Mouse (Mus musculus) forebrain, embryonic 10.5 days (tissue): ENCODE results near the gene Hsd17b12. TPM values are rescaled to one million over a fixed set of nuclear protein-coding genes. Genes with fewer than 3 reads are reported as not detected.

Experiments
- DNase-seq: peaks from one replicate; pipeline ENCODE4 v3.0.0-alpha.2; 2017; ENCODE audit warnings: low spot score; ENCODE audit errors: extremely low spot score
- H3K27ac ChIP-seq: fragments of 300-500 bp; sonication (generic); 2 replicates; pipeline ENCODE4 v1.5.1; 2016; ENCODE audit warnings: mild to moderate bottlenecking
- H3K27me3 ChIP-seq: fragments of 300-500 bp; sonication (generic); 2 replicates; pipeline ENCODE4 v1.6.1; 2016; ENCODE audit warnings: mild to moderate bottlenecking; ENCODE audit not compliant: poor library complexity, severe bottlenecking
- H3K36me3 ChIP-seq: fragments of 300-500 bp; sonication (generic); replicated peaks from 2 replicates; pipeline ENCODE4 v1.6.1; 2016; ENCODE audit warnings: mild to moderate bottlenecking, moderate library complexity
- H3K4me1 ChIP-seq: fragments of 300-500 bp; sonication (generic); 2 replicates; pipeline ENCODE4 v1.6.1; 2016
- H3K4me3 ChIP-seq: fragments of 300-500 bp; sonication (generic); 2 replicates; pipeline ENCODE4 v1.5.1; 2016; ENCODE audit warnings: mild to moderate bottlenecking, moderate library complexity
- H3K9me3 ChIP-seq: fragments of 300-500 bp; sonication (generic); 2 replicates; pipeline ENCODE4 v1.6.1; 2016; ENCODE audit warnings: mild to moderate bottlenecking, moderate library complexity
- WGBS: fragments of 180-500 bp; shearing (Covaris S2); methylation state at CpG from one replicate; pipeline ENCODE4 v1.1.7; 2016; 5-methylcytosine and 5-hydroxymethylcytosine counted together
- polyA plus RNA-seq: library from polyadenylated mRNA; unstranded; fragments of >200 nt; fragmentation: Nextera tagmentation; extraction: Ambion mirVana; gene quantifications from 2 replicates; pipeline ENCODE4 v1.2.1, GENCODE M21; 2016

Gene Hsd17b12
- polyA plus RNA-seq, result 142 and 145 TPM in 2 replicates

DNA sequence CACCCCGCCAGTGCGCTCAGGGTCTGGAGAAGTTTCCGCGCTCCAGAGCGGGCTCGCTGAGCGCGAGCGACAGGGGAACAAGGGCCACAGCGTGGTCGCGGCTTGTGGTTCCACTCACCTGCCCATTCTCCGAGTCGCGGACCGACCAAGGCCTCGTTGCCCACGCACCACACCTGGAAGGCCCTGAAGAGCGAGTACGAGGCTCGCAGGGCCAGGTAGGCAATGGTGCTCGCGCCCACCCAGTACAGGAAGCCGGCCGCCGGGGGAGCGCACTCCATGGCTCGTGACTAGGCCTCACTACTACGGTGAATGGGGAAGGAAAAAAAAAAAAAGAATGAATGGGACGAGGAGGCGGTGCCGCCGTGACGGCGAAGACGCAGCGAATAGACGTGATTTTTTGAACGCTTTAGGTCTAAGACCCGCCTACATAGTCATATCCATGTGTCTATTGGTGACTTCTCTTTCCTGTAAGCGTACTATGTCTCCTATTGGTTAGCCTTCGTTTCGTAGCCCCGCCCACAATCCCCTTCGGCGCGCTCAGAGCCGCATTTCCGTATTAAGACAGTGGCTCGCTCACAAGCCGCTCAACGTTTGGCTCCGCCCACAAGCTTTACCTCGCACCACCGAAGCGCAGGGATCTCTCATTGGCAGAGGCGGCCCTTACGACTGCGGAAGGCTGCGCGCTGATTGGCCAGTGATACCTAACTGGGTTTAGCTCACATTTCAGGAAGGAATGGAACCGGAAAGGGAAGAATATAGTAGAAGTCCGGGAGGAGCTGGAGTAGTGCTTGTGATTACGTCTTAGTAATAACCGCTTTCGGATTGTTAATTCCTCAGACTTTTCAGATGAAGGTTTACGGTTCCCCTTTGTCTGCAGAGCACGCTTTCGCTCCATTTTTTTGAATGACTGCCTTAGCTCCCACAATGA, at the start of gene Hsd17b12:
Gene Hsd17b12, minus strand, starts transcription at position 373 of the 928 bp plus-strand sequence.
- DNase-seq, result peak; percentile 99
- H3K9me3 ChIP-seq, result no peaks in the 10 kb centered on the region
- H3K36me3 ChIP-seq, result peaks cover 15% of the 10 kb centered on the region
- peaks cover 37% of the 10 kb centered on the region for H3K4me1 ChIP-seq
- peak within 1 kb of the TSS; percentile 88 for H3K4me3 ChIP-seq
- no peaks in the 10 kb centered on the region for H3K27me3 ChIP-seq
- under 1% methylated on average over 69 of the region's 69 CpGs for WGBS
- peak within 1 kb of the TSS; percentile 97 for H3K27ac ChIP-seq

DNA sequence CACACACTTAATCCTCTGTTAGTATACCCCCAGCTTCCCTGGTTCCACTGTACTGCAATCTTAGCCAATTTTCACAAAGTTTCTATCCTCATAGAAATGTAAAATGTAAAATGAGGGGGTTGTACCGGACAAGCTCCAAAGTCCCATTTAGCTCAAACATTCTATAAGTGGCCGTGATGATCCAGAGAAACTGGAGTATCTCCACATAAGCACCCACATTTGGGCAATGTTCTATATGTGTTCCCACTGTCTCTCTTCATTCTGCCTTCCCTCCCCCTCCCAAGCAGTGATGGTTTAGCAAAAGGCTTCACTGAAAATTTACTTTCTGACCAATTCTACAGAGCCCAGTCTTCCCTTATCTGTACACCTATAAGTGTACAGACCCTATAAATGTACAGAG, 27.1 kb upstream of the Hsd17b12 start:
- no peak for DNase-seq
- Histone ChIP-seq H3K36me3 (no peaks in the 10 kb centered on the region), H3K27ac (no peak overlapping the region), H3K4me3 (no peak overlapping the region), H3K4me1 (peaks cover 27% of the 10 kb centered on the region), H3K27me3 (no peaks in the 10 kb centered on the region), H3K9me3 (no peaks in the 10 kb centered on the region)
- 86% methylated on average over 2 of the region's 2 CpGs for WGBS

DNA sequence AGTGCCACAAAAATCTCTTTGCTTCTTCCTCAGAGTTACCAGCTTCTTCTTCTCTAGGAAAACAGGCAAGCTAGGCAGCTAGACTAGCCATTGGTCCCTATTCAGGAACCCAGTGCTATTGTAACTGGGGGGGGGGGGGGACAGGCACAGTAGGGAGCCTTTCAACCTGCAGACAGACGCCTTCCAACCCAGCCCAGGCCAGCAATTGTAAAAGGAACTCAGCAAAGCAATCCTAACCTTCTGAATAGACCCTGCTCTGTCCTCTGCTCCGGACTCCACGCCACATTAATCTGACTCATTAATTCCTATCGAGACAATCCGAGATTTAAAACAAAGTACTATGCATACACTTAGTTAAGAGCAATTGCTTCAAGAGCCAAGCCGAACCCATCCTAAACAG, 26.4 kb upstream of the Hsd17b12 start:
- H3K27me3 ChIP-seq, result no peaks in the 10 kb centered on the region
- H3K4me1 ChIP-seq, result peaks cover 27% of the 10 kb centered on the region
- H3K4me3 ChIP-seq, result peak overlapping the region; percentile 22; the same call in 1 of the 2 replicates
- H3K27ac ChIP-seq, result peak overlapping the region; percentile 17; the same call in 1 of the 2 replicates
- 3% methylated on average over 6 of the region's 6 CpGs for WGBS
- no peaks in the 10 kb centered on the region for H3K36me3 ChIP-seq
- no peaks in the 10 kb centered on the region for H3K9me3 ChIP-seq
- DNase-seq, result peak; percentile 27

DNA sequence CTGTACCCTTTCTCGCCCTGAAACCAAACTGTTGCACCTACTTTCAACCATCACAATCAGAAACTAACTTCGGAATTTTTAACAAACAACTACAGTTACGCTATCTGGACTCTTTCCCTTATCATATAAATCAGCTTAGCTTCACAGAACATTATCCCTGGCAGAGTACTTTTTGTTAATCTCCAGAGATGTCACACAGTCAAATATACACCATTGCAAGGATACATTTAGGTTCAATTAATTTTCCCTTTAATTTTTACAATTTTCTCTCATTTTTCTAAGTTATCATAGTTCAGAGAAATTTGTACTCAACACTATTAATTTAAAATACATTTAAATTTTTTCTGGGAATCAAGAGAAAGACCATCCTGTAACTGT, 21.3 kb upstream of the Hsd17b12 start:
- DNase-seq, result no peak
- Histone ChIP-seq H3K27ac (peak overlapping the region; percentile 92), H3K4me1 (peaks cover 32% of the 10 kb centered on the region), H3K27me3 (no peaks in the 10 kb centered on the region), H3K9me3 (no peaks in the 10 kb centered on the region), H3K4me3 (peak overlapping the region; percentile 80), H3K36me3 (no peaks in the 10 kb centered on the region)
- WGBS, result under 1% methylated on average over 3 of the region's 3 CpGs

DNA sequence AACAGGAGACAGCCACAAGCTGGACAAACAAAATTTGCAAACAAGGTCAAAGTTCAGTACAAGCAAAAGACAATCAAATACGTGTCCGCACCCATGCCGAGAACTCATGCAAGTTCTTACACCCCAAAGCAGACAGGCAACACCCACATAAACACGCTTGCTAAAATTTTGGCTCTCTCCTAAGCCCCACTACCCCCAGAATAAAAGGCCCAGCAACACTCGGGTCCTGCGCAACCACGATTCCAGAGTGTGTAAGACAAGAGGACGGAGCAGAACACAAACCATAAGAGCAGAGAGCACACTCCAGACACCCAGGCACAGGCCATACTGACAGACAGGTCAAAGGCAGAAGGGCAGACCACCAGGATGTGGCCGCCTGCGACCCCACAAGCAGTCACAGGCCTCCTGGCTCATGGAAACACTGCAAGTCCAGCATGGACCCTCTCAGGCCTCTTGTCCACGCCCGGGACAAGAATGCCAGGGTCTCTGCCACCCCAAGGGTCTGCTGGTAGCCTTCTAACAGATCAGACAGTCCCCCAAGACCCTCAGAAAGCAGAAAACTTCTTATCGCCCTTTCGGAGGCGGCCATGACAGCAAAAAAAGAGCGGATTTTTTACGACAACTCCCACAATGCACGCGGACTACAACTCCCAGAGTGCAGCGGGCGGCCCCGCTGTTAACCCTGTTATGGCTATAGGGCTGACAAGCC, 20.7 kb upstream of the Hsd17b12 start:
- 3% methylated on average over 22 of the region's 22 CpGs for WGBS
- Histone ChIP-seq H3K9me3 (no peaks in the 10 kb centered on the region), H3K4me1 (peaks cover 27% of the 10 kb centered on the region), H3K4me3 (peak overlapping the region; percentile 80), H3K36me3 (no peaks in the 10 kb centered on the region), H3K27me3 (no peaks in the 10 kb centered on the region), H3K27ac (peak overlapping the region; percentile 92)
- DNase-seq, result peak; percentile 84

DNA sequence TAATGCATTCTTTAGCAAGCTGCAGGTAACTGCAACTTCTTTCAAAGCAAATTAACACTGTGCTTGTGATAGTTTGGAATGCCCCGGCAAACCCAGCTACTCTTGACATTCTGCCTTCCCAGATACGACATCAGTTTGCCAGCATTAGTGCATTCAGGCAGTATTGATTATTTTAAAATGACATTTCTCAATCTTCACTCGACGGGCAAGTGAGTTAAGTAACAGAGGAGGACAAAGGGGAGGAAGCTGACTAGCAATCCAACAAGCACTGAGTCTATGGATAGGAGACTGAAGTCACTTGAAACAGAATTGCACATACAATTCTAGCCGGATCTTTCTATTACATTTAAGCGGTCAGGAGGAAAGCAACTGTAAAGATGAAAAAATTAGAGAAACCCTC, 19.5 kb upstream of the Hsd17b12 start:
- Histone ChIP-seq H3K27ac (no peak overlapping the region), H3K4me3 (no peak overlapping the region), H3K4me1 (peaks cover 18% of the 10 kb centered on the region), H3K27me3 (no peaks in the 10 kb centered on the region), H3K9me3 (no peaks in the 10 kb centered on the region), H3K36me3 (no peaks in the 10 kb centered on the region)
- WGBS, result 88% methylated on average over 6 of the region's 6 CpGs
- DNase-seq, result no peak

DNA sequence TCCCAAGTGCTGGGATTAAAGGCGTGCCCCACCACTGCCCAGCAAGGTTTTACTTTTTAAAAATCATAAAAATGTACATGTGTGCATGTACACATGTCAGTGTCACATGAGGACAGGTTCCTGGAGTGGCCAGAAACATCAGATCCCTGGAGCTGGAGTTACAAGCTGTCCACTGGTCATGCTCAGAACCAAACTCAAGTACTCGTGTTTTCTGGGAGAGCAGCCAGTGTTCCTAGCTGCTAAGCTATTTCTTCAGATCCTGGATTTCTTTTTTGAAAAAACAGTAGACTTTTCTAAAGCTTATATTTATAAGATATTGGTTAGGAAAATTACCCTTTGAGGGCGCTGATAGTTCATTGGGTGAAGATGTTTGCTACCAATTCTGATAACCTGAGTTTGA, 18.6 kb upstream of the Hsd17b12 start:
- Histone ChIP-seq H3K9me3 (no peaks in the 10 kb centered on the region), H3K27me3 (no peaks in the 10 kb centered on the region), H3K4me1 (peaks cover 18% of the 10 kb centered on the region), H3K4me3 (no peak overlapping the region), H3K36me3 (no peaks in the 10 kb centered on the region), H3K27ac (no peak overlapping the region)
- no peak for DNase-seq
- WGBS, result 93% methylated on average over 3 of the region's 3 CpGs

DNA sequence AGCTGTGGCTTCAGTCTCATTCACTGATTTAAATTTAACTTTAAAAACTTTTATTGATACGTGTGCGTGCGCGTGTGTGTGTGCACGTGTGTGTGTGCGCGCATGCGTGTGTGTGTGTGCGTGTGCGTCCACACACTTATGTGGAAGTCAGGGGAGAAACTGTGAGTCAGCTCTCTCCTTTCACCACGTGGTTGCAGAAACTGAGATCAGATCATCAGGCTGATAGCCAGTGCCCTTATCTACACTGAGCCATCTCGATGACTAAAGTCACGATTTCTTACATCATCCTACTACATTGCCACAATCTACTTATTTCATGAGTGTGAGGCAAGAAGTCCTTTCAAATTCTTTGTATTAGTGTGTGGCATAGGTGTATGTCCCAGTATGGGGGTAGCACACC, 15.8 kb upstream of the Hsd17b12 start:
- H3K4me3 ChIP-seq, result no peak overlapping the region
- 92% methylated on average over 13 of the region's 13 CpGs for WGBS

DNA sequence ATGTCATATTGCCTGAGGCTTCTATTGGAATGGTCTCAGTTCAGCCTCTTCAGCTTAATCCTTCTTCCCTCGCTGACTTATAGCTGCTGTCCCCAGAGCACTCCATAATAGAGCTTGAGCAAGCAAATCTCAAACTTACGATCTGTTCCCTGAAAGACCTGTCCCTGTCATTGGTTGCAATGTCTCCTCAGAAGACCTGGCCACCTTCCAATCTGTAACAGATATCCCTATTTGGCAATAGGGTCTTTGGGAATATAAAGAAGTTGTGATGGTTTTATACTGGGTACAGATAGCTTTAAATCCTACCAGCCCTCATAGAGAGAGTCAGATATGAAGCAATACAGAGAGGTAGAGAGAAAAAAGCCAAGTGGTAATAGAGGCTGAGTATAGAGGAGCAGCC, 5.4 kb upstream of the Hsd17b12 start:
- no peak overlapping the region for H3K4me3 ChIP-seq
- no peaks in the 10 kb centered on the region for H3K36me3 ChIP-seq
- WGBS, result 63% methylated on average over 2 of the region's 2 CpGs
- no peak for DNase-seq
- H3K9me3 ChIP-seq, result no peaks in the 10 kb centered on the region
- H3K27me3 ChIP-seq, result no peaks in the 10 kb centered on the region
- peaks cover 7% of the 10 kb centered on the region for H3K4me1 ChIP-seq
- no peak overlapping the region for H3K27ac ChIP-seq

More for the DNA sequence above, 15.8 kb upstream of the Hsd17b12 start:
- Histone ChIP-seq H3K27me3 (no peaks in the 10 kb centered on the region), H3K9me3 (no peaks in the 10 kb centered on the region), H3K27ac (no peak overlapping the region), H3K36me3 (no peaks in the 10 kb centered on the region), H3K4me1 (peaks cover 15% of the 10 kb centered on the region)
- DNase-seq, result no peak

DNA sequence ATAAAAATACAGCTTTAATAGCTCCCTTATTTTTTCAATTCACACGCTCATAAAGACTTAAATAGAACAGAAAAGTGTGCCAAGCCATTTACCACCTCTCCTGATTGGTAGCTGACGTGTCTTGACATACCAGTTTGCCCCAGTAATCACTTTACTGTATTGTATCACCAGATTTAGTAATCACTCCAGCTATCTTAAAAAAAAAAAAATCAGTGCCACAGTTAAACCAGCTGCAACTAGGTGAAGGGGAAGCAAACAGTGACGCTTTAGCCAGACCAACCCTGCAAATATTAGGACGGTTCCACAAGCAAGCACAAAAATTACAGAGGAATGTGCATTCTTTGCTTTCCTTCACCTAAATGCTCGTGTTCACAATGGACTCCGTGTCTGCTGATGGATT, 4.4 kb upstream of the Hsd17b12 start:
- Histone ChIP-seq H3K9me3 (no peaks in the 10 kb centered on the region), H3K27ac (no peak overlapping the region), H3K27me3 (no peaks in the 10 kb centered on the region), H3K36me3 (no peaks in the 10 kb centered on the region), H3K4me3 (no peak overlapping the region), H3K4me1 (peaks cover 7% of the 10 kb centered on the region)
- WGBS, result 83% methylated on average over 6 of the region's 6 CpGs
- no peak for DNase-seq

DNA sequence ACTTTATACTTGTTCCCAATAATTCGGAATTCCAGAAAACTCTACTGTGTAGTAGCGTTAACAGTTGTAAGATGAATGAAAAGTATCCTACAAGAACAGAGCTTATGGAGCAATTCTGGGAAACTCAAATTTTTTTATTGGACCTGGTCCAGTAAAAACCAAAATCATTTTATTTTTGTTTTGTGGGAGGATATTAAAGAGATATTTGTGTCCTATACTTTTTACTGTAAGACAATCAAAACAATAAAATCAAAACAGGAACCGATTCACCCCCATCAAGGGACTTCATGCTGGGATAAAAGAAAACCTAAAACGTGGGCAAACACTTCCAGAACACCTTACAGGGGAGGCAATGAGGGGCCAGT, 738 bp upstream of the Hsd17b12 start:
- peaks cover 34% of the 10 kb centered on the region for H3K4me1 ChIP-seq
- peak overlapping the region; percentile 88 for H3K4me3 ChIP-seq
- 27% methylated on average over 4 of the region's 4 CpGs for WGBS
- DNase-seq, result no peak
- H3K27me3 ChIP-seq, result no peaks in the 10 kb centered on the region
- no peaks in the 10 kb centered on the region for H3K9me3 ChIP-seq
- H3K36me3 ChIP-seq, result peaks cover 15% of the 10 kb centered on the region
- H3K27ac ChIP-seq, result peak overlapping the region; percentile 85

DNA sequence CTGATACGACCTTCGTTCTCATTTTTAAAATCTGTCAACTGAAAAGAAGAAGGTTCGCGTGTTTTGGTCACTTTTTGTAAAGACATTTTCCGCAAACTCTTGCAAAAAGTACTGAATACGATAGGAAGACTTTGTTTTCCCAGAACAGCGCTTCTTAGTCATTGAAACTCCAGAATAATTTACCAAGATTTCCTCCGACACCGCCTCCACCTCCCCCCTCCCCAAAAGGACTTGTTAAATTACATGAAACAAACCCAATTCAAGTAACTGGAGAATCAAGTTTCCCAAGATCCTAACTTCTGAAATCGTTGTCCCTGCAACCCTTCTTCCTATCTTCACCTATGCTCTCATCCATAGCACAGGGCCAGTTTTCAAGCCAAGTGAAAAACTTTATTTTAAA, 713 bp downstream of the Hsd17b12 start:
- H3K27ac ChIP-seq, result peak overlapping the region; percentile 97
- WGBS, result 2% methylated on average over 10 of the region's 10 CpGs
- DNase-seq, result no peak

DNA sequence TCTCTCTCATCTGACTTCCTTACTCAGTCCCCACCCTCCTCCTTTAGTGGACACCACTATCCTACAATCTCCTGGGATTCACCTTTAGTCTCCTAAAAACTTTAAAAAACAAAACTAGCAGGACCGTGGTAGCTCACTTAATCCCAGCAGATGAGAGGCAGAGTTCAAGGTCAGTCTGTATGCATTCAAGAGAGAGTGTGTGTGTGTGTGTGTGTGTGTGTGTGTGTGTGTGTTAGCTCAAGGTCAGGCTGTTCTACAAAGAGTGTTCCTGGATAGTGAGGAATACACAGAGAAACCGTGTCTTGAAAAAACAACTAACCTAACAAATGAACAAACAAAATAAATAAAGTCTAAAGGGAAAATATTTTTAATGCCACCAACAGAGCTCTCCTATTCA, 12.6 kb downstream of the Hsd17b12 start:
- no peaks in the 10 kb centered on the region for H3K4me1 ChIP-seq
- no peak overlapping the region for H3K27ac ChIP-seq
- no peak overlapping the region for H3K4me3 ChIP-seq
- H3K36me3 ChIP-seq, result no peaks in the 10 kb centered on the region
- no peak for DNase-seq
- no peaks in the 10 kb centered on the region for H3K9me3 ChIP-seq
- 80% methylated on average over 2 of the region's 2 CpGs for WGBS
- no peaks in the 10 kb centered on the region for H3K27me3 ChIP-seq

More for the DNA sequence above, 713 bp downstream of the Hsd17b12 start:
- peak overlapping the region; percentile 88 for H3K4me3 ChIP-seq
- no peaks in the 10 kb centered on the region for H3K27me3 ChIP-seq
- H3K9me3 ChIP-seq, result no peaks in the 10 kb centered on the region
- H3K4me1 ChIP-seq, result peaks cover 44% of the 10 kb centered on the region
- H3K36me3 ChIP-seq, result peaks cover 23% of the 10 kb centered on the region
